Mouse (Mus musculus): Measurements from ENCODE around the gene OR5BS1P. TPM values are rescaled to one million over a fixed set of nuclear protein-coding genes. Genes with fewer than 3 reads are reported as not detected.

Gene OR5BS1P
- total and polyA plus RNA-seq, 3 experiments, result not detected

DNA sequence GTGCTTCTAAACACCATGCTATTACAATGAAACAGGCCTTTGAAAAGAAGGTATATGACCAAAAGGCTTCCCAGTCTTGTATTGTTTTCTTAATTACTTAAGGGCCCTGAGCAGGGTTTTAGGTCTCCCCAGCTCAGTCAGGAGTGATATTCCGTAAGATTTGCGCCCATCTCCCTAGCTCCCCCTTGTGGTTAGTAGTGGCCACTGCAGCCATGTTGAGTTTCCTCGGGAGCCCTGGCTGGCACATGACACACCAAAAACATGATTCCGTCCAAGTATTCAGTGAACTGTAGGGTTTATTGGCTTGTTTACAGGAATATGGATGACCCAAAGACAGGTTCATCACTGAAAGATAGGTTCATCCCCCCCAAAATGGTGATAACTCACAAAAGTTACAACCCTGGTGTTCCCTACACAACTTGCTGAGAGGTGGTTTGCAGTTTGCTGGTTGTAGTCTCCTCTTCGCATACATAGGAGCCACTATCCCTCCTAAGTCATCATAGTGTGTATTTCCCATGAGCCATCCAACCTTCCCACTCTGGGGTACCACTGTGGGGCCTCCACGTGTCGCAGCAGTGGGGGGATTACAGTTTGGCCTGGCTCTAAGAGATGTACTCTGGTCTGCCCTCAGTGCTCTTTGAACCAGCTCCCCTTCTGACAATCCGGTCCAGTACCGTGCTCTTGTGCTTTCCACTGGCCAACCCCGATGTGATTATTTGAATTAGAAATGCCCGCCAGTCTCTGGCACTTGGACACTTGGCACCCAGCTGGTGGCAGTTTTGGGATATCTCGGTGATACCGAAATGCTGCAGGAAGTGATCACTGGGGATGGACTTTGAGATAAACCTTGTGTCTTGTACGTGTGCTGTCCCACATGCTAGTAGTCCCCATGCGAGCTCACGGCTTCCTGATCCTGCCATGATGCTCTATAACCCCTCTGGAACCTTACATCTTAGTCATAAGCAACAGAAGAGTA, 48.0 kb downstream of the OR5BS1P start:
- TF ChIP-seq RAD21 (IDR thresholded peaks at IDR 0.05; ENCODE audit: low read depth, low read length) (peak; percentile 54), RCOR1 (conservative IDR thresholded peaks at IDR 0.05; ENCODE audit: low read depth, low read length) (no peak), ZMIZ1 (IDR thresholded peaks at IDR 0.05; ENCODE audit: low read depth, low read length) (no peak), PAX5 (IDR thresholded peaks at IDR 0.05; ENCODE audit: low read length) (no peak), JUN (IDR thresholded peaks at IDR 0.05; ENCODE audit: insufficient read depth, low read depth, low read length) (no peak), POLR2AphosphoS2 (IDR thresholded peaks at IDR 0.05; ENCODE audit: low read depth, low read length) (no peak; the same call in 1 of the 2 replicates), CTCF (conservative IDR thresholded peaks at IDR 0.05 in 1 of 2, IDR thresholded peaks at IDR 0.05 in 1 of 2; ENCODE audit: low read depth in 2 of 2, low read length in 2 of 2) (peak; percentile 91 to 99), SMC3 (IDR thresholded peaks at IDR 0.05; ENCODE audit: low read depth, low read length) (peak; percentile 75), MXI1 (IDR thresholded peaks at IDR 0.05; ENCODE audit: low read depth, low read length) (no peak), ZC3H11A (IDR thresholded peaks at IDR 0.05; ENCODE audit: low read depth, low read length) (no peak), ZNF384 (IDR thresholded peaks at IDR 0.05; ENCODE audit: low read depth, low read length) (no peak), E2F4 (IDR thresholded peaks at IDR 0.05; ENCODE audit: insufficient replicate concordance, low read depth, low read length) (no peak), JUND (conservative IDR thresholded peaks at IDR 0.05; ENCODE audit: low read depth, low read length) (no peak), USF2 (conservative IDR thresholded peaks at IDR 0.05; ENCODE audit: low read depth, low read length) (no peak), TCF12 (IDR thresholded peaks at IDR 0.05; ENCODE audit: low read depth, low read length) (no peak), IRF4 (IDR thresholded peaks at IDR 0.05; ENCODE audit: low read depth, low read length) (no peak), NRF1 (IDR thresholded peaks at IDR 0.05; ENCODE audit: low read depth, low read length) (no peak), CHD1 (IDR thresholded peaks at IDR 0.05; ENCODE audit: low read depth, low read length) (no peak), MYC (IDR thresholded peaks at IDR 0.05; ENCODE audit: low read depth, low read length) (0 out of 2 replicates have a peak, but pooled peaks have one; percentile 55), MAX (IDR thresholded peaks at IDR 0.05; ENCODE audit: low read length) (0 out of 2 replicates have a peak, but pooled peaks have one; percentile 21), ZKSCAN1 (IDR thresholded peaks at IDR 0.05; ENCODE audit: borderline replicate concordance, low read depth, low read length) (no peak), ETS1 (conservative IDR thresholded peaks at IDR 0.05; ENCODE audit: low read depth, low read length) (no peak), MAFK (IDR thresholded peaks at IDR 0.05; ENCODE audit: insufficient replicate concordance, low read length) (no peak), SIN3A (IDR thresholded peaks at IDR 0.05; ENCODE audit: low read length) (no peak; the same call in 1 of the 2 replicates), POLR2A (IDR thresholded peaks at IDR 0.05; ENCODE audit: low read depth, low read length) (no peak; the same call in 1 of the 2 replicates), GABPA (IDR thresholded peaks at IDR 0.05; ENCODE audit: insufficient replicate concordance, low read depth, low read length) (no peak), EP300 (IDR thresholded peaks at IDR 0.05; ENCODE audit: low read length) (no peak), MEF2A (IDR thresholded peaks at IDR 0.05; ENCODE audit: borderline replicate concordance, low read depth, low read length) (no peak), BHLHE40 (IDR thresholded peaks at IDR 0.05; ENCODE audit: low read depth, low read length) (peak; percentile 59), HCFC1 (IDR thresholded peaks at IDR 0.05; ENCODE audit: low read depth, low read length) (no peak), UBTF (IDR thresholded peaks at IDR 0.05; ENCODE audit: low read depth, low read length) (no peak), USF1 (IDR thresholded peaks at IDR 0.05; ENCODE audit: low read depth, low read length) (no peak), TBP (conservative IDR thresholded peaks at IDR 0.05; ENCODE audit: low read depth, low read length) (no peak)
- Histone ChIP-seq H3K27ac (ENCODE audit: insufficient read depth, low read depth) (0 out of 2 replicates have a peak overlapping the region, but pooled peaks have one; percentile 17), H3K4me1 (ENCODE audit: control insufficient read depth in 1 of 2, insufficient read depth in 2 of 2) (peaks cover 4 to 36% of the 10 kb centered on the region in 2 experiments; a peak in 2 of 4 replicates), H3K4me2 (ENCODE audit: insufficient read depth, low read depth, poor library complexity, severe bottlenecking) (no peak overlapping the region), H3K79me2 (replicated peaks; ENCODE audit: control insufficient read depth, extremely low read depth, insufficient read depth, poor library complexity, severe bottlenecking) (peaks cover 10% of the 10 kb centered on the region), H3K9me3 (replicated peaks; ENCODE audit: low read length) (peaks cover 5% of the 10 kb centered on the region), H3K36me3 (replicated peaks in 1 of 2; ENCODE audit: control insufficient read depth in 1 of 2, insufficient read depth in 1 of 2, low read length in 1 of 2) (peaks cover 40 to 51% of the 10 kb centered on the region in 2 experiments), H3K9ac (ENCODE audit: insufficient read depth, low read depth) (no peak overlapping the region), H3K4me3 (replicated peaks in 1 of 3; ENCODE audit: low read depth in 2 of 3, low read length in 2 of 3, poor library complexity in 1 of 3) (no peak overlapping the region), H3K27me3 (replicated peaks) (no peaks in the 10 kb centered on the region)
- dilution Hi-C loops (cut with MboI; ENCODE audit: extremely low pct_ligation_motif_present, extremely low pct_unique_long_range_greater_than_20kb, low sequenced_read_pairs), result no loop called here
- peak; percentile 71 for DNase-seq (ENCODE audit: extremely low read depth)
- in situ Hi-C loops (cut with MboI; ENCODE audit: low pct_ligation_motif_present, low pct_unique_long_range_greater_than_20kb, low sequenced_read_pairs), result no loop called here
